Mouse (Mus musculus) T-helper 2 cell (primary cell): ENCODE data around the gene Bicdl2.

ENCODE experiments used
- in situ Hi-C: fragments of 300-600 bp; cut with MboI, MseI; formaldehyde crosslinking; loops from one replicate; pipeline ENCODE4 v1.15.1; 2025; ENCODE audit warnings: high pct_unique_total_duplicates

The Bicdl2 gene

DNA sequence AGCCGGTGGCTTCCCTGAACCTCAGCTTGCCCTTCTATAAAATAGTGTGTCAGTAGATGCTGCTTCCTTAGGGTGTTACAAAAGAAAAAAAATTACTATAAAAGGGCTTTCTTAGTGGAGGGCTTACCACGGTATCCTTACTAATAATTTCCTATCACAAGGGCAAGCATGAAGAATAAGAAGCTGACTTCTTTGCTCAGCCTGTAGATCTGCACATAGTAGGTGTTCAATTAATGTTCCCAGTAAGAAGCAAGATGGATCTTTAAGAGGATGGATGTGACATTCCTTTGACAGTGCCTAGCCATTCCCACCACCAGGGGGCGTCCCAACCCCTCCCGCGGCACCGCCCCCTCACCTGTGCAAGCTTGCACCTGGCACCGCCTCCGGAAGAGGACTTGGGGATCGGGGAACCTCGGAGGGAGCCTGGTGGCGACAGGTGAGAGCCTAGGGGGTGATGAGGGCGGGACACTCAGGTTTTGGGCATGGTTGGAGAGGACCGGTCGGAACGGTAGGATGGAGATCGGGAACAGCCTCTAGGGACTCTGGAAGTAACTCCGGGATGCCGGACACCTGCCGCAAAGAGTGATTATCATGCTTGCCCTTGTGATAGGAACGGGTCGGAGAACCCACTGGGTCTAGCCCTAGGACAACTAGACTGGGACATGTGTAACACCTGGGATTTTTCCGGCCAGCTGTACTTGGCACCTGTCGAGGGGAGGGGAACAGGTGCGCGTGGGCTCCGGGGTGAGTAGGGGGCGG, at the start of gene Bicdl2:
Gene Bicdl2 (plus strand): TSS at position 390 of the 759 bp plus-strand sequence.
- in situ Hi-C loops: no loop called here

DNA sequence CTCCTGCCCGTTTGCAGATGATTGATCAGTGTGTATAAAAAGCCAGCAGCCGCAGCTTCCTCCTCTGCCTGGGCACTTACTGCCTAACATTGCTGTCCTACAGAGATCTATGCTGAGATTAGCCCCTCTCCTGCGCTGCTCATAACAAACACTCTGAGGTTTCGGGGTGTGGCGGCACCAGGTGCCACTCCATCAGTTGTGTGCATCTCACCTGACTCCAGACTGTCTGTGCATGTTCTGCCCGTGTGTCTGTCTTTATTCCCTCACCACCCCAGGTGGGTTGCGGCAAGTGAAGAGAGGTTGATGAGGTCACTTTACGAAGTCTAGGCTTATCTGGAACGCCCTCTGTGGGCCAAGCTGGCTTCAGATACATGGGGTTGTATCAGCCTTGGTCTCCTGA, 43.2 kb upstream of the Bicdl2 start:
- in situ Hi-C loops: no loop called here

DNA sequence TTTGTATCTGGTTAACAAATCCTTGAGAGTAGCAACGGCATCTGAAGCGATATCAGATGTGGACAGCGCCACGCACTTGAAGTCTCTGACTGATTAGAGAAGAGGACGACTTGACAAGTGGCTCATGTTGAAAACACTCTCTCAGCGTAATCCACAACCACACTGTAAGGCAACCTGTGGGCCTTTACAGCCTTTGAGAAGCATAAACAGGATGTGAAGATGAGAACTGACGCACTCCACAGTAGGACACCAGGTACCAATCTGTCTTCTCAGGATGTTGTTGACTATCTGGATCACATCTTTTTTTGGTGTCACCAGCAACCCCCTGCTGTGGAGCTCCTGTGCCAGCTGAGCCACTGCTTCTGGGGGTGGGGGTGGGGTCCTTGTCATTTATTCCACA, 40.0 kb upstream of the Bicdl2 start:
- in situ Hi-C loops: no loop called here

- in situ Hi-C loops: no loop called here
Observed at GRCm38 (mm10) chr17:23627813-23628212, 32.5 kb upstream of the Bicdl2 start.

- in situ Hi-C loops: no loop called here
Observed at GRCm38 (mm10) chr17:23630195-23631020, 29.9 kb upstream of the Bicdl2 start.

- in situ Hi-C loops: no loop called here
Observed at GRCm38 (mm10) chr17:23631241-23631640, 29.1 kb upstream of the Bicdl2 start.

GRCm38 (mm10) chr17:23644613-23645495, 15.5 kb upstream of the Bicdl2 start, which contains the start of gene Mmp25:
Gene Mmp25 (minus strand): TSS chr17:23645277.
- in situ Hi-C loops: no loop called here

DNA sequence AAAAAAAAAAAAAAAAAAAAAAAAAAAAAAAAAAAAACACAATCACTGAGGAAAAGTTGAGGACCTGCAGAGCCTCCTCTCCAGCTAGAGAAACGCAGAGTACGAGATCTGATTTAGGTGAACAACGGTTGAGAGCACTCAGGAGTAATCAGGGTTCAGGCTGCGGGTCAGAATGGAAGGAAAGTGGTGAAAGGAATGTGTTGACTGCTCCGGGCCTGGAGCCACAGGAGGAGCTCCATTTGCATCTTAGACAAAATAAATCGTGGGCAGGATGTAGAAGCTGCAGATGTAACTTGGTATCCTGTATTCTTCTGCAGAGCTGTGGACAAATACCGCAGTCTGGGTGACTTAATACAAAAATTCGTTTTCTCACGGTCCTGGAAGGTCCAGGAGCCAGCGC, 14.4 kb upstream of the Bicdl2 start:
- in situ Hi-C loops: no loop called here

GRCm38 (mm10) chr17:23651363-23651762, 8.9 kb upstream of the Bicdl2 start:
- in situ Hi-C loops: no loop called here

- in situ Hi-C loops: no loop called here
Observed at GRCm38 (mm10) chr17:23653324-23653723, 7.0 kb upstream of the Bicdl2 start.

DNA sequence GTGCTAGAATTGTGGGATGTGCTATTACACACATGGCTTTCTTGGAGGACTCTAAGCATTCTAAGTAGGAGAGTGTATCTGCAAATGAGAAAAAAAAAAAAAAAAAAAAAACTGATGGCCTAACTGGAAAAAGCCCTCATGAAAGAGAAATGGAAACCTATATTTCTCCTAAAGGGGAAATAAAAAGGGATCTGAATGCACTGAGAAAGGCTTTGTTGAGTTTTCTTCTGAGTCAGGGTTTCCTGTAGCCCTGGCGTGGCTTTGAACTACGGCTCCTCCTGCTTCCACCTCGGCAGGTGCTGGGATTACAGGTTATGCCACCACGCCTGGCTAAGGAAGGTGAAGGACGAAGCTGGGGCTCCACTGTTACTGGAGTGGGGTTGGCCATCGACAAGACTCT, 6.3 kb upstream of the Bicdl2 start:
- in situ Hi-C loops: no loop called here

DNA sequence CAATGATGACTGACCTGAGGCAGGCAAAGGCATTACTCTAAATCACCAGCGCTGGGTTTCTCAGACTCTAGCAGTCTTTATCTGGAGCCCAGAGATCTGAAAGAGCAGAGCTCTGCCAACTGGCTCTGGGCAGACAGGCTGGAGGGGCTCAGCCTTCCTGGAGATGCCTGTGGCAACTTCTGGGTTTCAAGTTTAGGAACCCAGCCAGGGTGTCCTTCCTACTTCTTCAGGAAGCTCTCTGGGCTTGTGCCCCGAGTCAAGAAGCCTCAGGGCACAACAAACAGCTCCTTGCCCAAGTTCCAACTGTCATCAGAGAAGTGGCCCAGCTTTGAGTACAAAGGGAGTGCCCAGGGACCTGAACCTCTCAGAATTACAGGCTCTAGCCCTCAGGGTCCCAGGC, 5.9 kb upstream of the Bicdl2 start:
- in situ Hi-C loops: no loop called here

- in situ Hi-C loops: no loop called here
Observed at GRCm38 (mm10) chr17:23658450-23658849, 1.9 kb upstream of the Bicdl2 start.

GRCm38 (mm10) chr17:23660876-23661200, 532 bp downstream of the Bicdl2 start:
- in situ Hi-C loops: no loop called here

DNA sequence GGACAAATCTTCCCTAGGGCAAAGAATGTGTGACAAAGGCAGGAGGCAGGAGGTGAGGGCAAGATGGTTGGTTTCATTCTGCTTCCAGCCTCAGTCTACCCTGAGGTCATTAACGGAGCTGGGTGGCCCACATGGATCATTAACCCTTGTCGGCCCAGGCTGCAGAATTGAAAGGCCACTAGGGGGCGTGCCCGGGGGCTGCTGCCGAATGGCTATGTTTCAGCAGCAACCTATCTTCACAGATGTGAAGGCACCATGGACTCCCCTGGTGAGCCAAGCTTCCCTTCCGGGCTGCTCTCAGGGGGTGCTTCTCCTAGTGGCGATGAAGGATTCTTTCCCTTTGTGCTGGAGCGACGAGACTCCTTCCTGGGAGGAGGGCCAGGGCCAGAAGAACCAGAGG, 1.2 kb downstream of the Bicdl2 start:
- in situ Hi-C loops: no loop called here

DNA sequence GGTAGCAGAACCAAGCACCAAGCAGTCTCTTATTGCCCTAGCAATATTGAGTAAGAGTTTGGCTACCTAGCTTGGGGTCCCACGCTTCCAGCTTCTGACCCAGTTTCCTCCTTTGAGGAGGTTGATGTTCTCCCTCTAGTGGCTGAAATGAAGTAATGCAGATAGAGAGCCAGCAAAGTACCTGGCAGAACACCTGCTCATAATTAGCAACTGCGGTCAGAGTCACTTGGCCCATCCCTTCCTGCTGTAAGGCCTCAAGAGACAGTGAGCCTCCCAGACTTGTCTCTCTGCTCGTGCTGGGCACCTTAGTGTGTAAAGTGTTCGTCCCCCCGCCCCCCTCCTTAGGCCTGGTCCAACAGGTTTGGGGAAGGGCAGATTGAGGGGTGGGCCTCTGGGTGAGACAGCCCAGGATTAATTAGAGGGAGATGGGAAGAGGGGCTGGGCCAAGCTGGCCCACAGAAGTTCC, 4.3 kb downstream of the Bicdl2 start:
- in situ Hi-C loops: no loop called here

GRCm38 (mm10) chr17:23665511-23665910, 5.2 kb downstream of the Bicdl2 start:
- in situ Hi-C loops: no loop called here

GRCm38 (mm10) chr17:23670516-23671074, 10.3 kb downstream of the Bicdl2 start:
- in situ Hi-C loops: loop anchor here (5.0 kb wide), 1 partner anchor 37 kb away; no protein-coding TSS in a partner anchor

GRCm38 (mm10) chr17:23671519-23671918, 11.2 kb downstream of the Bicdl2 start:
- in situ Hi-C loops: loop anchor here (5.0 kb wide), 1 partner anchor 36 kb away; no protein-coding TSS in a partner anchor

- in situ Hi-C loops: loop anchor here (5.0 kb wide), 1 partner anchor 35 kb away; no protein-coding TSS in a partner anchor
Observed at GRCm38 (mm10) chr17:23672761-23673160, 12.5 kb downstream of the Bicdl2 start.

DNA sequence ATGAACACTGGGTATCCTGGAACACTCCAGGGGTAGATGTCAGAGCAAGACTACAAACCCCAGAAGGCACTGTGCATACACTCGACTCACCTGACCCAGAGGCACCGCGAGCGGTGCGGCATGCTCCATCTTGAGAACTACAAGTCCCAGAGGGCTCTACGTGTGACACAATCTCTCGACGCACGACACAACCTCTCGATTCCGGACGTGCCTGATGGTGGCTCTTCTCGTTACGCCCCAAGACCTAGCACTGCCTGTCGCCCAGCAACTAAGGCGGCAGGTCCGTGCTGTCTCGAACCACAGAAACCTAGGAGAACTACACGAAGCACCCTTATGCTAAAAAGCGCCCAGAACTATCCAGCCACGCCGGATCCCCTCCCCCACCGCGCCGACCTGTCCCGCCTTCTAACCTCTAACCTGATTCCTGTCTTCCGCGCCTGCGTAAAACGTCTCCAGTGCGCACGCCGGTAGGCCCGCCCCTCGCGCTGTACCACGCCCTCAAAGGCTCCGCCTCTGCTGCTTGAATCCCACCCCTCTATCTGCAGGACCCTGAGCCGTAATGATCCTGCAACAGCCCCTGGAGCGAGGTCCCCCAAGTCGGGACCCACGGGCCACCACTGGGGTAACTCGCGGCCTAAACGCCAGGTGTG, 13.2 kb downstream of the Bicdl2 start, which contains the start of the genes Hcfc1r1 and Thoc6:
Gene Hcfc1r1 (plus strand): TSS at position 173 of the 650 bp plus-strand sequence.
Gene Thoc6 (minus strand): TSS at position 459 of the 650 bp plus-strand sequence.
- in situ Hi-C loops: loop anchor here (5.0 kb wide), 1 partner anchor 34 kb away; no protein-coding TSS in a partner anchor
